Mouse (Mus musculus) neutrophil, adult 5-6 weeks (primary cell): ENCODE results near the gene Kif1c. TPM values are rescaled to one million over a fixed set of nuclear protein-coding genes. Genes with fewer than 3 reads are reported as not detected.

Experiments
- ATAC-seq: fragments of 151-379, 151-347 bp; 2 replicates; pipeline ENCODE4 v1.8.0; 2017; ENCODE audit warnings: mild to moderate bottlenecking, moderate TSS enrichment; ENCODE audit not compliant: insufficient number of reproducible peaks, poor library complexity, low FRiP score, severe bottlenecking; ENCODE audit errors: extremely low read depth
- total RNA-seq: library from RNA; stranded (forward); fragments of 200-1000 nt; gene quantifications from 2 replicates; pipeline ENCODE4 v1.2.3, GENCODE M21; 2017

Gene Kif1c
- total RNA-seq, 1 experiment from 2014 or later = 27.6 TPM

GRCm38 (mm10) chr11:70687601-70688199 lies 12.6 kb upstream of the Kif1c start, which contains the start of gene Camta2:
Gene Camta2 (minus strand): TSS chr11:70688105.
- ATAC-seq = peak; percentile 57

DNA sequence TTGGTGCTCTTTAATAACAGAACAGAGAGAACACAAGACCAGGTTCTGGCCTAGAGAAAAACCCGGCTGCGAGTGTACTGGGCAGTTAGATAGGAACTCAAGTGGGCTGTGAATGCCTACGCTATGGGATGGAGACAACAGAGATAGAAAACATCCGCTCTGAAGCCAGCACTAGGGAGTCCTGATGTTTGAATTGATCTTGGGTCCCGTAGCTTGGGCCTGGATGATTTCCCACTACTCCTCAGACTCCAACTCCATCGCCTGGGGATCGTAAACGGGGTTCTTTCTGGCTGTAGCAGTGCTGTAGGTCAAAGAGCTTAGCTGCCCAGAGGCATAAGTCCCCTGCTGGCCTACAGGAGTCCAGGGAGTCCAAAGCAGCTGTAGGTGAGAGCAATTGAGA lies 12.0 kb upstream of the Kif1c start:
- ATAC-seq = no peak

- ATAC-seq = no peak
Measured at GRCm38 (mm10) chr11:70689578-70689977, 10.8 kb upstream of the Kif1c start.

GRCm38 (mm10) chr11:70693504-70693903 lies 6.8 kb upstream of the Kif1c start:
- no peak for ATAC-seq

GRCm38 (mm10) chr11:70697376-70697775 lies 3.0 kb upstream of the Kif1c start:
- ATAC-seq = no peak

DNA sequence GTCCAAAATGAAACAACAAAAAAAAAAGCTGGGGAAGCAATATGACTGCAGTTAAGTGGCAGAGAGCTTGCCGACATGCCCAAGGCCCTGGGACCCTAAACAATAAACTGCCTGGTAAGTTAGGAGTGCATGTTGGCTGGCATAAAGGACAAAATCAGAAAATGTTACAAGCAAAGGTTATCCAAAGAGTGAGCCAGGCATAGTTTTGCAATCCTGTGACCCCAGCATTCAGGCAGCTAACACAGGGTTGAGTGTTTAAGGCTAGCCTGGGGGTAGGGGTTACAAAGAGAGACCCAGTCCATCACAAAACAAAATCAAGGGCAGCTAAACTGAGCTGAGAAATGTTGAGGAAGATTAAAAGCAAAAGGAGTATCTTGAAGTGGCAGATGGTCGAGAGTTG lies 1.3 kb upstream of the Kif1c start:
- no peak for ATAC-seq

- ATAC-seq = no peak
Measured at GRCm38 (mm10) chr11:70700613-70701012, 265 bp downstream of the Kif1c start.

- no peak for ATAC-seq
Measured at GRCm38 (mm10) chr11:70701221-70701955, 1.0 kb downstream of the Kif1c start.

- no peak for ATAC-seq
Measured at GRCm38 (mm10) chr11:70701984-70702733, 1.8 kb downstream of the Kif1c start.

DNA sequence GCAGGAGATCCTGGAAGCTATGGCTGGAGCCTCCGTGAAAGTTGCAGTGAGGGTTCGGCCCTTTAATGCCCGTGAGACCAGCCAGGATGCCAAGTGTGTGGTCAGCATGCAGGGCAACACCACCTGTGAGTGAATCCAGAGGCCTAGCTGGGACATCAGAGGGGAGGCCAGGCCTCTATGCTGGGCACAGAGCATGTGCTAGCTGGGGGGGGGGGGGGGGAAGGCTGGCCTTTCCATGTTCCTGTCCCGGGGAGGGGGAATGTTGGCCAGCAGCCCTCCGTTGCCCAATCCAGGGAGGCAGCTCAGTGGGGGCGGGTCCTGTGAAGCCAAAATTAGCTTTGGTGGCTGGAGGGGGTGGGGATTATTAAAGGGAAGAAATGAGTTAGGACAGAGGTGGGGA lies 2.4 kb downstream of the Kif1c start:
- no peak for ATAC-seq

DNA sequence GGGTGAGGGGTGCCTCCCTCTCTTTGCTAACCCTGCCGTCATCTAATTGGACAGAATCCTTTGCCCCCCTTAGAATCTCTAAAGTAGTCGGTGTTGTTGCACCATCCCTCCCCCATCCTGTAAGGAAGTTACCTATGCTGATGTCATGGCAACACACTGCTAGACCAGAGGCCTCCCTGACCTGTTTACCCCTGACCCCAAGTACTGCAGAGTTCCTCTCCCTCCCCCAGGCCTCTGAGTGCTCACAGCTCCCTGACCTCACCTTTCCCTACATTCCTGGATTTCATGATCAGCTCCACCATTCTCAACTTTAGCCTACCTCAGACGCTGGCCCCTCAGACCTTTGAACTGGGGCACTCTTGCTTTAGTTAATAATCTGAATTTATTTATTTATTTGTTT lies 5.8 kb downstream of the Kif1c start:
- ATAC-seq = no peak

GRCm38 (mm10) chr11:70711026-70711425 lies 10.7 kb downstream of the Kif1c start:
- no peak for ATAC-seq

- ATAC-seq = no peak
Measured at GRCm38 (mm10) chr11:70713222-70713621, 12.9 kb downstream of the Kif1c start.

GRCm38 (mm10) chr11:70715832-70716231 lies 15.5 kb downstream of the Kif1c start:
- ATAC-seq = no peak

DNA sequence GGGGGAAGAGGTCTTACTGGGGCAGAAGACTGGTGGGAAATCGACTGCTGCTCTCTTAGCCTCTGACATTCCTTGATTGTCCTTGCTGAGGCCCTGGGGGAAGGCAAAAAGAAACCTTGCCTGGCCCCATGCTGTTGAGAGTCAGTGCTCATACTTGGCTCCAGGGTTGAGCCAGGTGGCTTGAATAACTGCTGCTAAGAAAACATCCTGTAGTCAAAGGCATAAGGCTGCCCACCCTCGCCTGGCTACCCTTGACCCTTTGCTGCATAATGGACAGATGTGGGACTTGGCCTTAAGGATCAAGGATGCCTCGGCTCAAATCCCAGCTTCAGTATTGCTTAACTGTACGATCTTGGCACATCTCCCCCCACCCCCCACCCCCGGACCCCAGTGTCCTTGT lies 18.1 kb downstream of the Kif1c start:
- ATAC-seq = no peak

DNA sequence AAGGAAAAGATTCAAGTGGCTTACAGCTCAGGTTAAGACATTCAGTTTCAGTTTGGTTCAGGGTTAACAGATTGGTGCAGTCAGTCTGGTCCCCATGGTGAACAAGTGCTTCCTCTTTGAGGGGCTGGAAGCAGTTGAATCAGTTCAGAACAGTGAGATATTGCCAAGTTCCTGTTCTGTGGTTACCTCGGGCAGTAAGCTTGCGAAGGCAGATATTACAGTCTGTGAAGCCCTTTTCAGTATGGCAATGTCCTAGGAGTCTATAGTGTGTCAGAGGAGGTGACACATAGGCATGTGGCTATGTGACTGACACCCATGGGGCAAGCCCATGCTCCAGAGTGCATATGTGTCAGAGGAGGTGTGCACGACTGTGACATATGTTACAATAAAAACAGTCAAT lies 20.2 kb downstream of the Kif1c start:
- ATAC-seq = peak; percentile 85

DNA sequence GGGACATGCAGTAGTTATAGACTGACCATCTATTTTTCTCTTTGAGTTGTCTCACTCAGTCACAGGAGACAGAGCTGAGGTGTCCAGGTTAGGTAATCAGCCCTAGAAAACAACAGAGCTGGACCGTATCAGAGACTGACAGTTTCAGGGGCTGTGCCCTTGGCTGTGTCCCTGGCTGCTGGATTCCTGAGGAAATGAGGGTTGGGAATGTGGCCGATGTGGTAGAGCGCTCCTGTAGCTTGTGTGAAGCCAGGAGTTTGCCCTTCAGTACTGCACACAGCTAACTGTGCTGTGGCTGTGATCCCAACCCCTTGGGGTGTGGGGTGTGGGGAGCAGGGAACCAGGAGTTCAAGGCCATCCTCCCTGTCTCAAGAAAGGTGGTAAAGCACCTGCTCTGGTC lies 20.7 kb downstream of the Kif1c start:
- ATAC-seq = no peak

DNA sequence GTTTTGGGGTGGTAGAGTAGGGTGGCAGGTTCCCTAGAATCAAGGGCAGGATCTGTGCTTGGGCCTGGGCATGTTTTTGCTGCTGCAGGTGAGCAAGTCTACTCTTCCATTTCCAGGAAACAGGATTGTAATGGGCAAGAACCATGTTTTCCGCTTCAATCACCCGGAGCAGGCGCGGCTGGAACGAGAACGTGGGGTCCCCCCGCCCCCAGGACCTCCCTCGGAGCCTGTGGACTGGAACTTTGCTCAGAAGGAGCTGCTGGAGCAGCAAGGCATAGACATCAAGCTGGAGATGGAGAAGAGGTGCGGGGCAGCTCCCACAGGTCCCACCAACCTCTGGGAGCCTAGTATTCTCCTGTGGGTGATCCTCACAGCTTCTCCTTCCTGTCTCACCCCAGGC lies 24.4 kb downstream of the Kif1c start:
- no peak for ATAC-seq

- no peak for ATAC-seq
Measured at GRCm38 (mm10) chr11:70726585-70726984, 26.2 kb downstream of the Kif1c start.

GRCm38 (mm10) chr11:70727385-70727784 lies 27.0 kb downstream of the Kif1c start:
- ATAC-seq = no peak
